Mouse (Mus musculus) gonadal fat pad, adult 2 months (tissue): ENCODE measurements around the gene Klc1. TPM values are rescaled to one million over a fixed set of nuclear protein-coding genes. Genes with fewer than 3 reads are reported as not detected.

Experiments
- DNase-seq: peaks from one replicate; pipeline ENCODE4 v3.0.0-alpha.2; 2012; ENCODE audit warnings: low read depth
- polyA plus RNA-seq: library from polyadenylated mRNA; depleted of rRNA; stranded (reverse); fragments of >200 nt; gene quantifications from 2 replicates; pipeline ENCODE4 v1.2.3, GENCODE M21; 2012

Gene Klc1
- polyA plus RNA-seq, 1 experiment = 48.2 TPM

DNA sequence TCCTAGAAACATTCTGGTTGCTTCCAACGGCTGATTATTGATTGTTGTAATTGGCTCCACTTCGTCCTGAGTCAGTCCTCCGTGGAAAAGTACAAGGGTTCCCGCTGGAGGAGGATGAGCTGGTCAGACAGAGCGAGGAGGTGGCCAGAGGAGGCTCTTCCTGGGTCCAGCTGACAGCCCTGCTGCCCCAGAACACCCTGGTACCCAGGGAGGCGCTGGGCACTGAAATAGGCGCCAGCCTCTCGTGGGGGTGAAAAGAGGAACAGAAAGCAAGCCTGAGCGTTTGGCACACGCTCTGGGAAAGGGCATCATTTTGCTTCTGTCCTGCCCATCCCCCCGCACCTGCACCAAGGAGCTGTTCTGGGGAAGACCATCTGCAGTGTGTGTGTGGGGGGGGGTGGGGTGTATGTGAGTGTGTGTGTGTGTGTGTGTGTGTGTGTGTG, 14.6 kb upstream of the Klc1 start:
- DNase-seq = no peak

DNA sequence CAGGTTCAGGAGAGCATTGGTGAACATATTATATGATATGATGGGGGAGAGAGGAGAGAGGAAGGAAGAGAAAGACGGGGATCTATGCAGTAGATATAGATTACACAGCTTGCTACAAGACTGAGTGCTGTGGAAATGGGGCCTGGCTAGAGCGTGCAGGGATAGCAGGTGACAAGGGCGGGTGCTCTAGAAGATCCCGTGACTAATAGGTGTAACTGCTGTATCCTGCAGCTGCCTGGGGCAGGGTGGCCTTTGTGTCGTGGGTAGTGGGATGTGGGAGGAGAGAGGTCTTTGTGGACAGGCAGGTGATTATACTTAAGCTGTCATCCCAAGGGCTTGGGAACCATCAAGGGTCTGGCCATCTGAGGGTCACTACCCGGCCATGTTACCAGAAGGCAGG, 13.4 kb upstream of the Klc1 start:
- no peak for DNase-seq

DNA sequence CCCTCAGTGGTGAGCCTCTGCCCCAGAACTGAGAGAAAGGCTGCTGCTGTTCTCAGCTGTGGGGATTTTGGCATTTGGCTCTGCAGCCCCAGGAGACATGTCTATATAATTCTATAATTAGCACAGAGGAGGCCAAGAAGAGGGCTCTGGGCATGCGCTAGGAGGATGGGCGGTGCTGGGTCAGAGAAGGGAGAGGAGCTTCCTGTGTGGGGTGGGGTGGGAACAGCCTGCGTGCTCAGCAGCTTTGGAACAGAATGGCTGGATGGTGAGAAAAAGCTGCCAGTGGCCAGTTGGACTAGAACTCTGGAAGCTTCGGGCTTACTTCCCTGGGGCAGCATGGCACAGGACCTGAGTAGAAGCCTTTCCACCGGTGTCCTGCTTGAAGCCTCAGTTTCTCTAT, 12.6 kb upstream of the Klc1 start:
- DNase-seq = no peak

DNA sequence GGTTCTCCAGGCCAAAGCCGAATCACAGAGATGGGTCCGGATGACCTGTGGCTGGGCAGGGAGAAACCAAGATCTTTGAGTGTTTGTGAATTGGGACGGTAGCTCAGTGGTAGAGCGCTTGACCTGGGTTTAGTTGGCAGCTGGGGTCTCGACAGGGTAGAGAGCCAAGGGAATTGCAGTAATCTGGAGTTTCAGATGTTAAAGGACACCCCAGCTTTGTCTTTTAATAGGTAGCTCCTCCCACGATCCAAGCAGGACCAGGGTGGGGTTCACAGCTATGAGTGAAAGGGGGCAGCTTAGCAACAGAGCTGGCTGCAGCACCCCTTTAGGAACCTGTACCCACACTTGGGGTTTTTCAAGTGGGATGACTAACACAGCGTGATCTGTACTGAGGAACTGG, 11.2 kb upstream of the Klc1 start:
- DNase-seq = no peak

DNA sequence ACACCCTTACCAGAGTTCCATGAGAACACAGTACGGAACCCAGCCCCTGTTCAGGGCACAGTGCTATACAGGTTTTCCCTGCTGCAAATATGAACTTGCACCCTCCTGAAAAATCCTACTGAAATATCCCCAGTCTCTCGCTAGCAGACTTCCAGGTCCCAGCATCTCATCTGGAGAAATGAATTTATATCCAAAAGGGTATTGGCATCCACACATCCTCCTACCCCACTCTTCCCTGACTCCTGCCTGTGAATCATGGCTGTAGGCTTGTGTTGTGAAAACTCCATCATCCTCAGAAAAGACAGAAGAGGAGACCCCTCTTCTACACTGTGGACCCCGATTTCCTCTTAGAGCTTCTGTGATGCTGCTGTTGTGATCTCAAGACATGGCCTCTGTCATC, 7.9 kb upstream of the Klc1 start:
- no peak for DNase-seq

DNA sequence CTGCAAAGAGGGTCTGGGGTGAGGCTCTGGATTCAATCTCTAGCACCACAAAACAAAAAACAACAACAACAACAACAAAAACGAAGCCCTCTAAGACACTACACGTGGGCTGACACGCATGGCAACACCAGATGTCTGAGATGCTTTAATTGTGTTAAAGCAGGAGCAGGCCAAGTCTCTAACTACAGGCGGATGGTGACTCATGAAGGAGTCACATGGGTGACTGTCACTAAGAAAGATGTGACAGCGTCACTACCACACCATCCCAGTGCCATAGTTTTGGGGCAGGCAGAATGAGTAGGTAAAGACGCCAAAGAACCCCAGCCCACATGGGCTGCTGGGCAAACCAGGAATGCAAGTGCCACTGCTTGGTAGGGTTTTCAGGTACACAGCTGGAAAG, 6.2 kb upstream of the Klc1 start:
- DNase-seq = no peak

DNA sequence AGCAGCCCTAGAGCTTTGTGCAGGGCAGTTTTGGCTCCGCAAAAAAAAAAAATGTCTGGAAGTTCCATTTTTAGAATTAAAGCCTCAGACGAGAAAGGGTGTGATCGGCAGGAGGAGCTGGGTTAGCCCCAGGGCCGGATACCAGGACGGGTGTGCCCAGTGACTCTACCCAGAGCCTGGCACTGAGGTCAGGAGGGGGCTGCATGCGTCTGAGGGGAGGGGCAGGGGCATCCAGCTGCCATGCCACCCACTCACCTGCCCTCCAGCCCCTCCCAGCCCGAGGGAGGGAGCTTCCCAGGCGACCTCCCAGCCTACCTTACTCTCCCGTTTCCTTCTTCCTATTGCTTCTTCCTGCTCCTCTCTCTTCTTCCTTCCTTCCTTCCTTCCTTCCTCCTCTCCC, 5.3 kb upstream of the Klc1 start:
- no peak for DNase-seq

DNA sequence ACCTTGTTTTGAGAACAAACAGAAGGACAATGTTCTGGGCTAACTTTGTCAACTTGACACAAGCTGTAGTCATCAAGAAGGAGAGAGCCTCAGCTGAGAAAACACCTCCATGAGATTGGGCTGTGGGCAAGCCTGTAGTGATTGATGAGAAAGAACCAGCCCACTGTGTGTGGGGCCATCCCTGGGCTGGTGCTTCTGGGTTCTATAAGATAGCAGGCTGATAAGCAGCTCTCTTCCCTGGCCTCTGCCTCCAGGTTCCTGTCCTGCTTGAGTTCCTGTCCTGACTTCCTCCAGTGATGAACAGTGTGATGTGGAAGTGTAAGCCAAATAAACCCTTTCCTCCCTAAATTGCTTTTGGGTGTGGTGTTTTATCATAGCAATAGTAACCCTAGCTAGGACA, 3.9 kb upstream of the Klc1 start:
- DNase-seq = no peak

DNA sequence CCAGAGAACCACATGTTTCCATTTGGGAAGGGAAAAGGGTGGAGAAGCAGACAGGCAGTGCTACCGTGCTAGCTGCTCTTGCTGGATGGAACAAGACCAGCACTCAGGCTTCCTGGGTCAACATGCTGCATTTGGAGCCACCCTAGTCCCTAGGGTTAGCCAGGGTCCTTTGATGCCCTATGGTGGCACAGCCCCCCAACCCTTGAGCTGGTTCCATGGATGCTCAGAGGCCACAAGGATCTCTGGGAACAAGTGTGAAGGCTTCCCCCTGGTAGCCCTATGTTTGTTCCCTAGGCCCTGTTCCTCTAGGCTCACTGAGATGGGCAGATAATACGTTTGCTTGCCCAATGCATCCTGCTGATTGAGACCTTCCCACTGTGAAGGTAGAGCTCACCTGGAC, 3.4 kb upstream of the Klc1 start:
- DNase-seq = no peak

DNA sequence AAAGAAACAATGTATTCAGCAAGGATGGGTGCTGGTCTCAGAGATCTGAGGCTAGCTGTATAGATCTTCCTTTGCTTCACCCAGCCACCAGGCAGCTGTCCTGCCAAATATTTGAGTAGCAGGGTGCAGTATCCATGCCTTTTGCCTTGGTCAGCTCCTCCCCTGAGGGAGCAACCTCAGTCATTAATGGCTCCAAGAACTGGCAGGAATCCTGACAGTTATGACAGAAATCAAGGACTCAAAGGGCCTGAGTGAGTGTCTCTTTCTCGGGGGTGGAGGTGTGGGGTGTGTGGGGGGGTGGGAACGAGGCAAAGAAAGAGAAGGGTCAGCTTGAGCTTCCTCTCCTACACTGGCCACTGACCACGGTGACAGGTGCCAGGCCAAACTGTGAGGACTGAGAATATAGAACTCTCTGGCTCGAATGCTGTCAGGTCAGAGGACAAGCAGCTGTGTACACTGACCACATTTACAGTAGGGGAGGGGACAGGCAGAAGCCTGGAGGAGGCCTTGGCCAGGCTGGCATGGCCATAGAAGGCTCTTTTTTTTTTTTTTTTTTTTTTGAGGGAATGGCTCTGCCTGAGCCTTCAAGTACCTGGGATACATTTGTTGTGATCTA, 2.5 kb upstream of the Klc1 start:
- no peak for DNase-seq

DNA sequence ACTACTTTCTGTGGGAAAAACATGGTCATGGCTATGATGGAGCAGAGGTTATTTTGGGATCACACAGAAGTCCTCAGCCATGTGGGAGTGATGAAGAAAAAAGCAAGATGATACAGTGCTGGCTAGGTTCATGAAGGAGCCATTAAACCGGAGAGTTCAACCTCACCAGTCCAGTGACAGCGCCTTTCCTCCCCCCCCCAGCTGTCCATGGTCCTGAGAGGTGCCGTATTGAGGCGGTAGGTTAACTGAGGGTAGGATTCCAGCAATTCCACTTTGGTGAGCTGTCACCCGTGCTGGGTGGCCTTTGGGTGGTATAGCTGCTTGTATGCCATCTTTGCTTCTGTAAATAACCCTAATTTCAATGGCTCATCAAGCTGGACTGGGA, 2.0 kb upstream of the Klc1 start:
- no peak for DNase-seq

DNA sequence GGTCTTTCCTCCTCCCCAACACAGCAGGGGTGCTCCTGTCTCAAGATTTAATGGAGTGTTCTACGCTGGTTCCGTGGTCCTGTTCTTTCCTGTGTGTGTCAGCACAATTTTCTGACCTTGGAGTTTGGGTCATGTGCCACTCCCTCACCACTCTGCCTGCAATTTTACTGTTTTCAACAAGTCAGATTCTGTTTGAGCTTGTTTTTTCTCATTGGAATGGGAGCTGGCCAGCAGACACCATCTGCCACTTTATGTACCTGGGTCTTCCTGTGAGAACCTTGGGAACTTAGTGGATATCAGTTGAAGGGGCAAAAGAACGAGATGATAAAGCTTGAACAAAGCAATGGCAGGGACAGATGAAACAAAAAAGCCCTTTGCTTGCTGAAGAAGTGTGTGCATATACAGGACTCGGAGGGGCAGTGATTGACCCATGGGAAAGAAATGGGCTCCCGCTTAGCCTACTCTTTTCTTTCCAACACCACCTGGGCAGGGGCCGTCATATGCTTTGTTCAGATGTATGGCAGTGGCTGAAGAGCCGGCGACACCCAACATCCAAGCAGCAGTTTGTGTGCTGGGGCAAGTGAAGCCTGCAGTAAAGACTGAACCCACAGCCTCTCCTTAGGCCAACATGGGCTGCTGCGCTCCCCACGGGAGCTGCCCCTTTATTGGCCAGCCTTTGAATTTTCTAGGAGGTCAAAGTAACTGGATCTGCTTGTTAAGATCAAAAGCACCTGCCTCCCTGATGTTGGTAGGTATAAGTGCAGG, 906 bp upstream of the Klc1 start:
- DNase-seq = no peak

DNA sequence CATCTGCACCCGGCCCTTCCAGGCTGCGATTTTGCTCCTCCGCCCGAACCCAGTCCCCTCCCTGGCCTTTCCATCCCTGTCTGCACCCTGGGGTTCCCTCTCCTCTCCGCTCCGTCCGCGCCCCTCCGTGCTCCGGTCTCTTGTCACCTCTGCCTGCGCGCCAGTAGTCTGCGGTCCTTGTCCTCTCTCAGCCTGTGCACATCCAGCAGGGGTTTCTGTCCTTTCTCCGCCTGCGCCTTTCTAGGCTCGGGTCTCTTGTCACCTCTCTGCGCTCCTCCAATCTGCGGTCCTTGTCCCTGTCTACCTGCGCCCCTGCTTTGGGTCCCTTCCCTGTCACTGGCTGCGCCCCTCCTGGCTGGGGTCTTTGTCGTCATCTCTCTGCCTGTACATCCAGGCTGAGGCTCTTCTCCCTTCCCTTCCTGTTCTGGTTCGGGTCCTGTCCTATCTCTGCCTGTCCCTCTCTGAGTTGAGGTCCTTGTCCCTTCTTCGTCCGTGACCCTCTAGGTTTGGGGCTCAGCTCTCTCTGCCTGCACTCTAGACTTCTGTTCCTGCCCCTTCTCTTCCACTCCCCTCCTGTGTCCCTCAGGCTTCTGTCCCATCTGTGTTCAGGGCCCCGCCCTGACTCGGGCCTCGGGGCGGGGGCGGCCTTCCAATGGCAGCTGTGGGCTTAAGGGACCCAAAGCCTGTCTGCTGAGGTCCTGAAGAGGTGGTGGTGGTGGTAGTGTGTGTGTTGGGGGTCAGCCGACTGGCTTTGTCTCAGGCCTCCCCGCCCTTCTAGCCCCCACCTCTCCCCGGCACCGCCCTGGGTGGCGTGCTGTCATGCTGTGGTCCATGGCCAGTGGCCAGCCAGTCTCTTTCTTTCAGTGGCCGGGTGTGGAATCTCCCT, 770 bp downstream of the Klc1 start:
- DNase-seq = no peak

DNA sequence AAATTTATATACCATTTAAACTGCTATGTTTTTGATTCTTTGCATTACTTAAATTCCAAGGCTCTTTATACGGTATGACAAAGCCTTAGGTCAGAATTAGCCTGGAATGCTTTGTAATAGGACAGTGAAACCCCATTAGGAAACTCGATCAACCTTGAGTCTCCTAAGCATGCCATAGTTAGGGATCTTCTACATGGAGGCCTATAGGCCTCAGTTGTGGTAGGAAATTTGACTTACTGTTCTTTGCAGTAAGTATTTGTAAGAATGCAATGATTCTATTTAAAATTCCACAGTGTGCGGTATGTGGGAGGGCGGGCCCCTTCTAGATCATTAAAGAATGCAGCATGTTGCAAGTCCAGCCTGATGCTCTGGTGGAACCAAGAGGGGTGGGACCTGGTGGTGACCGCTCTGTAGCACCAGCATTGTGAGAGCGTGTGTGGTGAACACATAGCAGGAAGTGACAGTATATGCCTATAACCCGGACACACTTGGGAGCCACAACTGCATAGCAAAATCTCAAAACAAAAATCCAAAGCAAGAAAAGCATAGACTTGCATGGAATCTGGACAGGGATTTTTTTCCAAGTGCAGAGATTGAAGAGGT, 1.8 kb downstream of the Klc1 start:
- DNase-seq = no peak

DNA sequence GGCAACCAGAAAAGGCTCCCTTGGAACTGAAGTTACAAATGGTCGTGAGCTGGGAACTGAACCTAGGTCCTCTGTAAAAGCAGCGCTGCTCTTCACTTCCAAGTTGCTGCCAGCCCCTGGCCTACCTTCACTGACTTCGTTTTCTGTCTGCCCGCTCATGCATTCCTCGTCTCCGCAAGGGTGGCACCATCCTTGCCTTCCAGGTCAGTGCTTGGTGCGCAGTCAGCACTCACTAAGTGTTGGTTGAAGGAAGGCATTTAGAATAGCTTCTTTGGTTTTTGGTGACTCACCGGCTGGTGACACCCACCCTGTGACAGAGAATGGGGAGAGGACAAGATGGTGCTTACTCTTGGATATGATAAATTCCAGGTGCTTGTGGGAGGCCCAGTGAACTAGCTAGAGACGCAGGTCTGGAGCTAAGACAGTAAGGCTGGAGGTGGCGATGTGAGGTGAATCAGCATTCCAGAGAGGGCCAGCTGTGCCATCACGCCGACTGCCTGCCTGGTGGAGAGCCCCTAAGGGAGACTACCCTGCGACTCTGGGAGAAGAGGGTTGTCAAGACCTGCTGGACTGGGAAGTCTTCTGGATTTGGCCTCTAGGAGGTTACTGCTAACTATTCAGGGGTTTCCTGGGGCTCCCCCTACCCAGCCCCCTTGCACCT, 4.1 kb downstream of the Klc1 start:
- no peak for DNase-seq

DNA sequence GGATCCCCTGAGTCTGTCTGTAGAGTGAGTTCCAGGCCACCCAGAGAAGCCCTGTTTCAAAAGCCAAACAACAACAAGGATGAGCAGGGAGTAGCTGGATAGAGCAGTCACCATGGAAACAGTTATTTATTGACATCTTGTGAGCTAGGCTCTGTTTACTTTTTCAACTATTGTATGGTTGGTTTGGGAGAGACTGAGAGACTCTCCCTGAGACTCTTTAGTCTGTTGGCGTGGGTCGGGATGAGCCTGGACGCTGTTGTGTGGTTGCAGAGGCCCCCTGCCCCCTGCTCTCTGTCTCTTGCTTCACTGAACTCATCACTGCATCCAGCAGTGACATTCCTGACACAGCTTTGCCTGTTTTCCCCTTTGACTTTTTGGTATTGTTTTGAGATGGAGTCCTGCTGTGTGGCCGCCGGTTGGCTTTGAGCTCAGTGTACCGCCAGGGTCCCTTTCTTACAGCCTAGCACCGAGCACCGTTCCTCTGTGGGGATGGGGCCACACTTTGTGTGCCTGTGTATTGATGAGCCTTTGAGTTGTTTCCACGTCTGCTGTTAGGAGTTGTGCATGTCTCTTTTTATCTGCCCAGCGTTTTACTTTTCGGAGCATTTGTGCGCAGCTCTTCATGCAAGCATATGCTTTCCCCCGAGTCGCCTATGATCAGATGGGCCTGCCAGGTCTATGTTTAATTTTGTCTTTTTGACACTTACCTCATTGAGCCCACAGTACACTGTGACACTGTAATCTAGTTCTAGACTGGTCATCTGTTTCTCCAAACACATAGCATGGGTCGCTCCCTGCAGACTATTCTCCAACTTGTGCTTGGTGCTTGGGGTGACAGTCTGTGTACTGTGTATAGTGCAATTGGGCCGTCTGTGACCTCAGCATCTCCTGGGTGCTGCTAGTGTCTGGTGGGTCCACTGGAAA, 7.9 kb downstream of the Klc1 start:
- no peak for DNase-seq

DNA sequence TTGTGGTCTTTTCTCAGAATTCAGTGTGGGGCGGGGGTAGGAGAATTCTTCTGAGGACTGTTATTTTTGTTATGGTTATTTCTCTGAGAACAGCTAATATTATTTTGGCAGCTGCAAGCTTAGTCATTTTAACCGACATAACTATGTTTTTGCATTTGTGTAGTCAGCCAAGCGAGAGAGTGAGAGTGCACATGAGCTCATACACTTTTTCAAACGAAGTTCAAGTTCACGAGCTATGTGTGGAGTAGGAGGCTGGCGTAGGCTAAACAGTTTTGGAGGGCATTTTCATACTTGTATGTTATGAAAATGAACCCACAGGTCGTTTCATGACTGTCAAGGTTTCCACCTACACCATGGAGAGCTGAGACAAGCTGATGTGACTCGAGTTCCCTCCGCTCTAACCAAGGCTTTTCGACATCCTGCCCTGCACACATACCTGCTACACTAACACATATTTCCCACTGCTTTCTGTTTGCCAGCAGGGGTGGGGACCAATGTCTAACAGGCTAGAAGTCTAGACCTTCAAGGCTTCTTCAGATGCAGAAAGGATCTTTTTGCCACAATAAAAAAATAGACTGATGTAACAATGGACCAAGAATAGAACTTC, 9.8 kb downstream of the Klc1 start:
- DNase-seq = no peak

DNA sequence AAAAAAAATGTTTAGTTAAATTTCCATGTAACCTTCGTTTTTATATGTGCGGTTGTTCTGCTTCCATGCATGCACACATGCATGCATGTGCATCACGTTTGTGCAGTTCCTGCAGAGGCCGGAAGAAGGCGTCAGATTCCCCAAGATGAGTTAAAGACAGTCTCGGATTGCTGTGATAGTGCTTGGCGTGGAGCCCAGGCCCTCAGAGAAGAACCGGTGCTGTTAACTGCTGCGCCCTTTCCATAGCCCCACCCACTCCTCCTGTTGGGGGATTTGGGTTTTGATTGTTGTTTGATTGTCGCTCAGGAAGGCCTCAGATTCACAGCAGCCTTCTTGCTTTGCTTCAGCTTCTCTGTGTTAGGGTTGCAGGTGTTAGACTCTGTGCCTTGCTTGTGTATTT, 10.7 kb downstream of the Klc1 start:
- DNase-seq = no peak

DNA sequence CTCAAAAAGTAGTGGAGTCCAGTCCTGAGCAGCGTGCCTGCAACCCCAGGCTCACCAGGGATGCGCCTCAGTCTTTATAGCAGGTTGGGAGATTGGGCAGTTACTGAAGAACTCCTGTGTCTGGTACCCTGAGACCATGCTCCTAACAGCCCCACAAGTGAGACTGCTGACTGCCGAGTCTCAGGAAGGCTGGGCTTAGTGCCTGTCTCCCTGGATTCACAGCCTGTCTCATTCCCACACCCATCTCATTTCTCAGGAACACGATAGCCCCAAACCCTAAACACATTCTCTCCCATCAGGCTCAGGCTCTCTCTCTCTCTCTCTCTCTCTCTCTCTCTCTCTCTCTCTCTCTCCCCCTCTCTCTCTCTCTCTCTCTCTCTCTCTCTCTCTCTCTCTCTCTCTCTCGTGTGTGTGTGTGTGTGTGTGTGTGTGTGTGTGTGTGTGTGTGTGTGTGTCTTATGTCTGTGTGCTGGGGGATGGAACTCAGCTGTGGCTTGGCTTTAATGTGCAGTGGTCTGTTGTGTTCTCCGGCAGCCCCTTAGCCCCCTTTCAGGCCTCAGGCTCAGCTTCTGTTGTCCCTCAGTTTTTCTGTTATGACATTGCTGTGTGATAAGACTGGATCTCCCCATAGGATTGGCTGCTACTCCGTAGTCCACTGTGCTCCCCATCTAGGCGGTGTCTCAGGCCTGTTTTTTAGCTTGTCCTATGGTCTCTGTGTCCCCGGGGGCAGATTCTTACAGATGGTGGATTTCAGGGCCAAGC, 11.3 kb downstream of the Klc1 start:
- no peak for DNase-seq

DNA sequence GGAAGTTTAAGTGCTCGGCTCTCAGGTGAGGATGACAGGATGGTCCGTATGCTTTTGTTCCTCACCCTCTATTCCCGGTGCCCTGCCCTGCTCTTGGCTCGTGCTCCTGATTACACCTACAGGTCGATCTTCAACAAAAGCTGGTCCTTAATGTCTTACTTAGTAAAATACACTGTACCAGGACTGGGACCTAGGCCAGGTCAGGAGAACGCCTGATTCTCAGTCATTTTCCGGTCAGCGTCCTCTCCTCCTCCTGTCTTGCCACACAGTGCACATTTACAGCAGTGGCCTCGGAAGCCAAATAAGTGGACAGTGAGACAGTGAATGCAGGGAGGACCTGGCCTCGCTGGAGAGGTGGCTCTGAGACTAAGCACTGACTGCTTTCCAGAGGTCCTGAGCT, 12.0 kb downstream of the Klc1 start:
- DNase-seq = no peak
